Mouse (Mus musculus): Measurements from ENCODE around the gene 5830473C10Rik.

- TF ChIP-seq POLR2A (IDR thresholded peaks at IDR 0.05; ENCODE audit: control insufficient read depth, low read depth, low read length) (no peak), CTCF (IDR thresholded peaks at IDR 0.05; ENCODE audit: control insufficient read depth, insufficient read depth, insufficient replicate concordance, low read depth, low read length) (no peak)
These were observed 7.4 kb downstream of the 5830473C10Rik start for GRCm38 (mm10) chr5:90568338-90568737.
